Mouse (Mus musculus) mouse trophoblast stem cell (cell line): ENCODE measurements at regions not wholly inside any gene's neighbourhood (a gene's known extent, or its start where the extent isn't known, plus 50 kb on each side); places are given as distances from the start of the nearest gene placed in this dataset.

Source experiments
- in situ Hi-C, 2 experiments: fragments of 300-500 bp; cut with MseI, MboI; formaldehyde crosslinking; loops; 2 replicates in 1 of 2; 3 replicates in 1 of 2; pipeline ENCODE4 v1.15.1; 2025

- in situ Hi-C loops: no loop called here
Measured at GRCm38 (mm10) chr5:133821273-133821672, 278.2 kb upstream of the Castor2 start.

- in situ Hi-C loops: loop anchor here (5.0 to 10.0 kb wide), 2 partner anchors 77 to 79 kb away; no protein-coding TSS in a partner anchor
Measured at GRCm38 (mm10) chr5:133815462-133815861, 284.0 kb upstream of the Castor2 start.

GRCm38 (mm10) chr5:133814436-133814835, 285.1 kb upstream of the Castor2 start:
- in situ Hi-C loops: loop anchor here in 1 of 2 experiments (10.0 kb wide), 1 partner anchor 80 kb away; no protein-coding TSS in a partner anchor

- in situ Hi-C loops: loop anchor here in 1 of 2 experiments (10.0 kb wide), 1 partner anchor 83 kb away; no protein-coding TSS in a partner anchor
Measured at GRCm38 (mm10) chr5:133812216-133812615, 287.3 kb upstream of the Castor2 start.

- in situ Hi-C loops: loop anchor here in 1 of 2 experiments (10.0 kb wide), 1 partner anchor 198 kb away; no protein-coding TSS in a partner anchor
Measured at GRCm38 (mm10) chr5:133806891-133807290, 292.6 kb upstream of the Castor2 start.

- in situ Hi-C loops: loop anchor here in 1 of 2 experiments (10.0 kb wide), 1 partner anchor 203 kb away; no protein-coding TSS in a partner anchor
Measured at GRCm38 (mm10) chr5:133802001-133802400, 297.5 kb upstream of the Castor2 start.

- in situ Hi-C loops: no loop called here
Measured at GRCm38 (mm10) chr5:133795638-133796037, 303.9 kb upstream of the Castor2 start.

- in situ Hi-C loops: no loop called here
Measured at GRCm38 (mm10) chr5:133790726-133791125, 308.8 kb upstream of the Castor2 start.

GRCm38 (mm10) chr5:133788006-133788405, 311.5 kb upstream of the Castor2 start:
- in situ Hi-C loops: no loop called here

- in situ Hi-C loops: no loop called here
Measured at GRCm38 (mm10) chr5:133787491-133787890, 312.0 kb upstream of the Castor2 start.

- in situ Hi-C loops: no loop called here
Measured at GRCm38 (mm10) chr5:133776591-133776990, 322.9 kb upstream of the Castor2 start.

GRCm38 (mm10) chr5:133774116-133774515, 325.4 kb upstream of the Castor2 start:
- in situ Hi-C loops: no loop called here

- in situ Hi-C loops: no loop called here
Measured at GRCm38 (mm10) chr5:133768856-133769255, 330.7 kb upstream of the Castor2 start.

GRCm38 (mm10) chr5:133757817-133758216, 341.7 kb upstream of the Castor2 start:
- in situ Hi-C loops: no loop called here

GRCm38 (mm10) chr5:133754180-133754579, 345.3 kb upstream of the Castor2 start:
- in situ Hi-C loops: no loop called here

GRCm38 (mm10) chr5:133753461-133754160, 345.9 kb upstream of the Castor2 start:
- in situ Hi-C loops: no loop called here

- in situ Hi-C loops: no loop called here
Measured at GRCm38 (mm10) chr5:133746960-133747359, 352.6 kb upstream of the Castor2 start.

- in situ Hi-C loops: no loop called here
Measured at GRCm38 (mm10) chr5:133746411-133746810, 353.1 kb upstream of the Castor2 start.

GRCm38 (mm10) chr5:133744136-133744535, 355.4 kb upstream of the Castor2 start:
- in situ Hi-C loops: no loop called here

GRCm38 (mm10) chr5:133743606-133744005, 355.9 kb upstream of the Castor2 start:
- in situ Hi-C loops: no loop called here

- in situ Hi-C loops: no loop called here
Measured at GRCm38 (mm10) chr5:133731871-133732270, 367.6 kb upstream of the Castor2 start.

- in situ Hi-C loops: no loop called here
Measured at GRCm38 (mm10) chr5:133718187-133719078, 381.1 kb upstream of the Castor2 start.
